Mouse (Mus musculus): ENCODE data around the gene Aadacl3. TPM values are rescaled to one million over a fixed set of nuclear protein-coding genes. Genes with fewer than 3 reads are reported as not detected.
A peak's percentile ranks its signal among the peaks of the same experiment; 100 is the strongest.

Gene Aadacl3
- total and polyA plus RNA-seq, 3 experiments, result not detected

GRCm38 (mm10) chr4:144428868-144429267 lies 34.7 kb downstream of the Aadacl3 start:
- no peak overlapping the region for H3K4me3 ChIP-seq (ENCODE audit: control insufficient read depth in 1 of 2, insufficient read depth in 1 of 2, low read depth in 2 of 2, low read length in 2 of 2)
- no peak overlapping the region for H3K9ac ChIP-seq (ENCODE audit: control insufficient read depth, low read depth, low read length, poor library complexity, severe bottlenecking)
- no peaks in the 10 kb centered on the region for H3K36me3 ChIP-seq (ENCODE audit: control insufficient read depth in 1 of 2, insufficient read depth in 2 of 2, low read length in 2 of 2)
- H3K9me3 ChIP-seq (replicated peaks; ENCODE audit: insufficient read depth, low read length), result no peaks in the 10 kb centered on the region
- H3K27me3 ChIP-seq (ENCODE audit: control insufficient read depth in 1 of 2, insufficient read depth in 2 of 2, low read length in 2 of 2), result no peaks in the 10 kb centered on the region
- peak; percentile 43 for DNase-seq (ENCODE audit: low read depth, low spot score)
- no peak overlapping the region for H3K27ac ChIP-seq (ENCODE audit: control insufficient read depth, low read depth, low read length)
- no peaks in the 10 kb centered on the region for H3K79me2 ChIP-seq (ENCODE audit: control insufficient read depth, insufficient read depth, low read length, poor library complexity)
- no peak for TF ChIP-seq SIN3A (IDR thresholded peaks at IDR 0.05; ENCODE audit: low read length)
- no peak for TF ChIP-seq TAL1 (IDR thresholded peaks at IDR 0.05; ENCODE audit: low read length)
- no peak for TF ChIP-seq TCF12 (IDR thresholded peaks at IDR 0.05; ENCODE audit: low read depth, low read length)
- TF ChIP-seq MAX (IDR thresholded peaks at IDR 0.05; ENCODE audit: low read length), result no peak
- TF ChIP-seq ZC3H11A (IDR thresholded peaks at IDR 0.05; ENCODE audit: low read depth, low read length), result peak; percentile 25; the same call in 1 of the 2 replicates
- no peak for TF ChIP-seq EP300 (IDR thresholded peaks at IDR 0.05; ENCODE audit: low read depth in 1 of 2, low read length in 2 of 2)
- TF ChIP-seq MXI1 (IDR thresholded peaks at IDR 0.05; ENCODE audit: low read depth, low read length), result no peak
- TF ChIP-seq UBTF (IDR thresholded peaks at IDR 0.05; ENCODE audit: borderline replicate concordance, insufficient read depth, low read depth, low read length), result no peak
- TF ChIP-seq CTCF (IDR thresholded peaks at IDR 0.05 in 2 of 3, conservative IDR thresholded peaks at IDR 0.05 in 1 of 3; ENCODE audit: control insufficient read depth in 1 of 3, insufficient read depth in 1 of 3, low read depth in 2 of 3, low read length in 3 of 3, poor library complexity in 1 of 3, severe bottlenecking in 1 of 3), result peak; percentile 45 to 57 (median 49)
- TF ChIP-seq MYC (IDR thresholded peaks at IDR 0.05; ENCODE audit: low read depth, low read length), result no peak
- no peak for TF ChIP-seq E2F4 (IDR thresholded peaks at IDR 0.05; ENCODE audit: borderline replicate concordance, low read depth, low read length)
- no peak for TF ChIP-seq MAZ (IDR thresholded peaks at IDR 0.05; ENCODE audit: low read depth, low read length)
- TF ChIP-seq NRF1 (IDR thresholded peaks at IDR 0.05; ENCODE audit: insufficient read depth, low read depth, low read length, poor library complexity, severe bottlenecking), result no peak
- peak; percentile 47 for TF ChIP-seq SMC3 (IDR thresholded peaks at IDR 0.05; ENCODE audit: low read depth, low read length)
- no peak for TF ChIP-seq USF1 (IDR thresholded peaks at IDR 0.05; ENCODE audit: low read depth, low read length)
- TF ChIP-seq MAFK (IDR thresholded peaks at IDR 0.05; ENCODE audit: borderline replicate concordance, low read depth, low read length), result no peak
- peak; percentile 42 for TF ChIP-seq RAD21 (IDR thresholded peaks at IDR 0.05; ENCODE audit: low read depth, low read length)
- H3K4me1 ChIP-seq (ENCODE audit: control insufficient read depth in 1 of 2, insufficient read depth in 2 of 2, low read length in 2 of 2), result no peaks in the 10 kb centered on the region

GRCm38 (mm10) chr4:144424590-144424989 lies 39.0 kb downstream of the Aadacl3 start:
- no peaks in the 10 kb centered on the region for H3K4me1 ChIP-seq (ENCODE audit: control insufficient read depth in 1 of 2, insufficient read depth in 2 of 2, low read length in 2 of 2)
- H3K4me3 ChIP-seq (ENCODE audit: control insufficient read depth in 1 of 2, insufficient read depth in 1 of 2, low read depth in 2 of 2, low read length in 2 of 2), result no peak overlapping the region
- no peak overlapping the region for H3K27ac ChIP-seq (ENCODE audit: control insufficient read depth, low read depth, low read length)
- H3K9me3 ChIP-seq (replicated peaks; ENCODE audit: insufficient read depth, low read length), result no peaks in the 10 kb centered on the region
- H3K9ac ChIP-seq (ENCODE audit: control insufficient read depth, low read depth, low read length, poor library complexity, severe bottlenecking), result no peak overlapping the region
- H3K79me2 ChIP-seq (ENCODE audit: control insufficient read depth, insufficient read depth, low read length, poor library complexity), result no peaks in the 10 kb centered on the region
- DNase-seq (ENCODE audit: low read depth, low spot score), result no peak
- H3K27me3 ChIP-seq (ENCODE audit: control insufficient read depth in 1 of 2, insufficient read depth in 2 of 2, low read length in 2 of 2), result no peaks in the 10 kb centered on the region
- H3K36me3 ChIP-seq (ENCODE audit: control insufficient read depth in 1 of 2, insufficient read depth in 2 of 2, low read length in 2 of 2), result no peaks in the 10 kb centered on the region
- TF ChIP-seq MAZ (IDR thresholded peaks at IDR 0.05; ENCODE audit: low read depth, low read length), result no peak
- no peak for TF ChIP-seq TBP (IDR thresholded peaks at IDR 0.05; ENCODE audit: low read depth, low read length)
- TF ChIP-seq ETS1 (IDR thresholded peaks at IDR 0.05; ENCODE audit: low read depth, low read length), result no peak
- no peak for TF ChIP-seq MEF2A (IDR thresholded peaks at IDR 0.05; ENCODE audit: extremely low read depth, insufficient replicate concordance, low read depth, low read length, poor library complexity, severe bottlenecking)
- TF ChIP-seq MYB (IDR thresholded peaks at IDR 0.05; ENCODE audit: low read depth, low read length), result no peak
- TF ChIP-seq NELFE (IDR thresholded peaks at IDR 0.05; ENCODE audit: low read depth, low read length), result no peak
- TF ChIP-seq HCFC1 (IDR thresholded peaks at IDR 0.05; ENCODE audit: low read depth, low read length), result no peak
- no peak for TF ChIP-seq ZNF384 (IDR thresholded peaks at IDR 0.05; ENCODE audit: low read depth, low read length)
- TF ChIP-seq USF1 (IDR thresholded peaks at IDR 0.05; ENCODE audit: low read depth, low read length), result no peak
- TF ChIP-seq ZMIZ1 (IDR thresholded peaks at IDR 0.05; ENCODE audit: low read depth, low read length), result no peak
- no peak for TF ChIP-seq POLR2AphosphoS5 (IDR thresholded peaks at IDR 0.05; ENCODE audit: borderline replicate concordance, low read depth, low read length)
- TF ChIP-seq MAFK (IDR thresholded peaks at IDR 0.05; ENCODE audit: borderline replicate concordance, low read depth, low read length), result no peak
- no peak for TF ChIP-seq ZKSCAN1 (IDR thresholded peaks at IDR 0.05; ENCODE audit: low read depth, low read length)
- TF ChIP-seq MAX (IDR thresholded peaks at IDR 0.05; ENCODE audit: low read length), result no peak
- TF ChIP-seq NRF1 (IDR thresholded peaks at IDR 0.05; ENCODE audit: insufficient read depth, low read depth, low read length, poor library complexity, severe bottlenecking), result no peak
- TF ChIP-seq CTCF (IDR thresholded peaks at IDR 0.05 in 2 of 3, conservative IDR thresholded peaks at IDR 0.05 in 1 of 3; ENCODE audit: control insufficient read depth in 1 of 3, insufficient read depth in 1 of 3, low read depth in 2 of 3, low read length in 3 of 3, poor library complexity in 1 of 3, severe bottlenecking in 1 of 3), result no peak
- TF ChIP-seq E2F4 (IDR thresholded peaks at IDR 0.05; ENCODE audit: borderline replicate concordance, low read depth, low read length), result no peak
- TF ChIP-seq SIN3A (IDR thresholded peaks at IDR 0.05; ENCODE audit: low read length), result no peak
- TF ChIP-seq SMC3 (IDR thresholded peaks at IDR 0.05; ENCODE audit: low read depth, low read length), result no peak
- TF ChIP-seq TAL1 (IDR thresholded peaks at IDR 0.05; ENCODE audit: low read length), result no peak

All from MEL (cell line).